Comparison of ENCODE assay signal across 28 mouse cellular contexts in the genomic region with DNA sequence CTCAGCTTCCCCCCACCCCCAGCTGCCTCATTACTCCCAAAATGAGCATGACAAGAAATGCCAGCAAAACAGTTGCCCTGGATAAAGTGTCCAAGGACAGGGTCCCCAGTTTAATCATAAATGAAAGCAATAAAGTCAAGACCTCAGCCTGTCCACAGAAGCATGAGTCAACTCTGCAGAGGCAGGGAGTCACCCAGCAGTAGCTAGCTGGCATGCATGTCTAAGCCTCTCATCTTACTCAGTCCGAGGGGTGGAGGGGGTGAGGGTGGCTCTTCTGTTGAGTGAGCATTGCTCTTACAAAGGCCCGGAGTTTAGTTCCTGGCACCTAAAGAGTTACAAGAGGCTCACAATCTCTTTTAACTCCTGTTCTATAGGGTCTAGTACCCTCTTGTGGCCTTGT. TPM values are rescaled to one million over a fixed set of nuclear protein-coding genes. Genes with fewer than 3 reads are reported as not detected.
DNase-seq lines count a peak whose midpoint lies in the region; ATAC-seq and TF ChIP-seq lines count a peak whose summit lies in the region.
"Had no signal": no experiment of that assay in that cellular context is flagged by ENCODE, and none has a peak within 500 bp of the region (broad histone marks: within the 10 kb centered on the region; RNA-seq: fewer than 3 reads in every experiment).

No protein-coding gene starts in this region.

- no peak overlapping the region for H3K27ac ChIP-seq in kidney, embryonic 14.5 days (ENCODE audit: low read depth, low read length)
- H3K27ac ChIP-seq in kidney, postnatal 0 days = no peak overlapping the region
- no peak overlapping the region for H3K27ac ChIP-seq in liver, embryonic 11.5 days (ENCODE audit: low read depth, low read length)
- H3K27ac ChIP-seq: embryonic facial prominence, embryonic 12.5 days; embryonic facial prominence, embryonic 15.5 days; heart, embryonic 15.5 days; hindbrain, embryonic 10.5 days; hindbrain, embryonic 13.5 days had no signal

- no peak overlapping the region for H3K9ac ChIP-seq in kidney, embryonic 14.5 days (ENCODE audit: low read depth, low read length)
- H3K9ac ChIP-seq in kidney, postnatal 0 days (ENCODE audit: low read depth, low read length) = no peak overlapping the region
- H3K9ac ChIP-seq in liver, embryonic 11.5 days (ENCODE audit: low read depth, low read length) = no peak overlapping the region
- H3K9ac ChIP-seq: embryonic facial prominence, embryonic 12.5 days; embryonic facial prominence, embryonic 15.5 days; forebrain, postnatal 0 days; heart, embryonic 12.5 days; heart, embryonic 15.5 days; hindbrain, embryonic 13.5 days had no signal

- 0 out of 2 replicates have a peak, but pooled peaks have one; percentile 44 for ATAC-seq in kidney, embryonic 14.5 days (ENCODE audit: low FRiP score, low TSS enrichment)
- ATAC-seq in kidney, postnatal 0 days (replicated peaks; ENCODE audit: low FRiP score, low read depth) = peak; percentile 67
- ATAC-seq in liver, embryonic 11.5 days (replicated peaks; ENCODE audit: low FRiP score) = no peak
- ATAC-seq: activated CD4-positive, CD25-positive, alpha-beta regulatory T cell, adult 4 months; forebrain, embryonic 14.5 days; forebrain, postnatal 0 days; hindbrain, embryonic 16.5 days had no signal

- no peak overlapping the region for H3K4me2 ChIP-seq in kidney, embryonic 14.5 days (replicated peaks; ENCODE audit: low read depth, low read length)
- no peak overlapping the region for H3K4me2 ChIP-seq in kidney, postnatal 0 days (ENCODE audit: low read length)
- H3K4me2 ChIP-seq in liver, embryonic 11.5 days = no peak overlapping the region
- H3K4me2 ChIP-seq: embryonic facial prominence, embryonic 12.5 days; embryonic facial prominence, embryonic 15.5 days; heart, embryonic 12.5 days; heart, embryonic 15.5 days; hindbrain, embryonic 13.5 days had no signal

- no peak for TF ChIP-seq CTCF in kidney, postnatal 0 days (IDR thresholded peaks at IDR 0.05; ENCODE audit: low read depth)

- 45% methylated on average over 2 of the region's 2 CpGs for WGBS in kidney, embryonic 14.5 days
- WGBS in kidney, postnatal 0 days = 40% methylated on average over 2 of the region's 2 CpGs
- 70% methylated on average over 2 of the region's 2 CpGs for WGBS in liver, embryonic 11.5 days

- H3K9me3 ChIP-seq in kidney, embryonic 14.5 days (ENCODE audit: control insufficient read depth, low read length) = no peaks in the 10 kb centered on the region
- H3K9me3 ChIP-seq in kidney, postnatal 0 days (replicated peaks; ENCODE audit: low read length) = no peaks in the 10 kb centered on the region
- no peaks in the 10 kb centered on the region; the same call in 1 of the 2 replicates for H3K9me3 ChIP-seq in liver, embryonic 11.5 days (ENCODE audit: control insufficient read depth, low read length)
- H3K9me3 ChIP-seq: embryonic facial prominence, embryonic 12.5 days; embryonic facial prominence, embryonic 15.5 days; heart, embryonic 12.5 days; heart, embryonic 15.5 days; hindbrain, embryonic 13.5 days had no signal

- no peaks in the 10 kb centered on the region for H3K36me3 ChIP-seq in kidney, embryonic 14.5 days (ENCODE audit: control insufficient read depth, insufficient read depth, low read length)
- no peaks in the 10 kb centered on the region for H3K36me3 ChIP-seq in kidney, postnatal 0 days (ENCODE audit: insufficient read depth, low read length)
- no peaks in the 10 kb centered on the region for H3K36me3 ChIP-seq in liver, embryonic 11.5 days (ENCODE audit: control insufficient read depth, insufficient read depth, low read length)
- H3K36me3 ChIP-seq: embryonic facial prominence, embryonic 12.5 days; embryonic facial prominence, embryonic 15.5 days; G1E; heart, embryonic 12.5 days; heart, embryonic 15.5 days; hindbrain, embryonic 10.5 days; hindbrain, embryonic 13.5 days had no signal

- H3K4me3 ChIP-seq in kidney, embryonic 14.5 days (ENCODE audit: low read length) = no peak overlapping the region
- H3K4me3 ChIP-seq in kidney, postnatal 0 days (replicated peaks; ENCODE audit: low read depth, low read length) = no peak overlapping the region
- no peak overlapping the region for H3K4me3 ChIP-seq in liver, embryonic 11.5 days (ENCODE audit: low read depth, low read length)
- H3K4me3 ChIP-seq: embryonic facial prominence, embryonic 12.5 days; embryonic facial prominence, embryonic 15.5 days; heart, embryonic 12.5 days; heart, embryonic 15.5 days; hindbrain, embryonic 10.5 days; hindbrain, embryonic 13.5 days had no signal

- no peaks in the 10 kb centered on the region for H3K27me3 ChIP-seq in kidney, embryonic 14.5 days (ENCODE audit: control insufficient read depth, insufficient read depth, low read length)
- H3K27me3 ChIP-seq in kidney, postnatal 0 days (ENCODE audit: insufficient read depth, low read length) = no peaks in the 10 kb centered on the region
- H3K27me3 ChIP-seq in liver, embryonic 11.5 days (replicated peaks; ENCODE audit: control insufficient read depth, insufficient read depth, low read length) = no peaks in the 10 kb centered on the region
- H3K27me3 ChIP-seq: CH12.LX; embryonic facial prominence, embryonic 12.5 days; heart, embryonic 12.5 days; heart, embryonic 15.5 days had no signal

- no peaks in the 10 kb centered on the region for H3K4me1 ChIP-seq in kidney, embryonic 14.5 days (ENCODE audit: control insufficient read depth, insufficient read depth, low read length)
- 0 out of 2 replicates have a peak, but pooled peaks cover 8% of the 10 kb centered on the region for H3K4me1 ChIP-seq in kidney, postnatal 0 days (replicated peaks; ENCODE audit: insufficient read depth, low read length)
- no peaks in the 10 kb centered on the region for H3K4me1 ChIP-seq in liver, embryonic 11.5 days (replicated peaks; ENCODE audit: control insufficient read depth, insufficient read depth, low read length)
- H3K4me1 ChIP-seq: embryonic facial prominence, embryonic 12.5 days; embryonic facial prominence, embryonic 15.5 days; heart, embryonic 12.5 days; hindbrain, embryonic 10.5 days; hindbrain, embryonic 13.5 days had no signal

- no peak for DNase-seq in kidney, adult 8-10 months
- peak; percentile 54 for DNase-seq in kidney, postnatal 0 days (ENCODE audit: low spot score)
- no peak for DNase-seq in kidney, postnatal 25 days
- peak; percentile 19 for DNase-seq in Muller cell, postnatal 12 days (ENCODE audit: inconsistent ontology term)
- no peak for DNase-seq in retina, embryonic 14.5 days (ENCODE audit: low spot score)
- no peak for DNase-seq in liver, embryonic 11.5 days (ENCODE audit: low spot score)
- DNase-seq: adrenal gland, postnatal 14 days; cerebellum, adult 11 months; cerebellum, adult 2 months; cerebellum, adult 9-11 months; cerebellum, postnatal 25 days; forebrain, postnatal 0 days; gastrocnemius, postnatal 25 days; heart, adult 18-20 months; heart, postnatal 10 days; heart, postnatal 36 days had no signal

RNA-seq across cellular contexts. Expression of a gene that starts 55.5 kb away (rescaled TPM):
- polyA plus RNA-seq in kidney, embryonic 14.5 days (2014; fragmentation: Nextera tagmentation; extraction: Ambion mirVana) = 2.1 and 3.7 TPM in 2 replicates
- 10.5 and 12.0 TPM in 2 replicates for polyA plus RNA-seq in kidney, postnatal 0 days (2015; fragmentation: Nextera tagmentation; extraction: Ambion mirVana)
- polyA plus RNA-seq in liver, embryonic 11.5 days (2014; fragmentation: Nextera tagmentation; extraction: Ambion mirVana) = 0.64 and 1.2 TPM in 2 replicates
- polyA plus RNA-seq: G1E had no signal

Comparison
In these comparisons a context has a peak if more than half of its experiments do, and no peak if none do; other contexts are left out.
1. DNase-seq: peak in kidney, postnatal 0 days (single experiment) and Muller cell, postnatal 12 days (single experiment); none in kidney, adult 8-10 months (0 of 2), kidney, postnatal 25 days (0 of 2), retina, embryonic 14.5 days (single experiment) and liver, embryonic 11.5 days (single experiment).